Mouse (Mus musculus) frontal cortex, adult (tissue): ENCODE results near the gene Msmp.
"Not testable (repeated sequence)": the region's sequence is repeated elsewhere in the genome, so short reads cannot be mapped to it uniquely, and the experiment has no call there.

ENCODE experiments used
- ATAC-seq: cut with Nextera tagmentation; 2 replicates; pipeline ENCODE4 v1.9.2; 2017; ENCODE audit warnings: mild to moderate bottlenecking, moderate library complexity, mixed read lengths; ENCODE audit not compliant: low TSS enrichment

Gene Msmp

DNA sequence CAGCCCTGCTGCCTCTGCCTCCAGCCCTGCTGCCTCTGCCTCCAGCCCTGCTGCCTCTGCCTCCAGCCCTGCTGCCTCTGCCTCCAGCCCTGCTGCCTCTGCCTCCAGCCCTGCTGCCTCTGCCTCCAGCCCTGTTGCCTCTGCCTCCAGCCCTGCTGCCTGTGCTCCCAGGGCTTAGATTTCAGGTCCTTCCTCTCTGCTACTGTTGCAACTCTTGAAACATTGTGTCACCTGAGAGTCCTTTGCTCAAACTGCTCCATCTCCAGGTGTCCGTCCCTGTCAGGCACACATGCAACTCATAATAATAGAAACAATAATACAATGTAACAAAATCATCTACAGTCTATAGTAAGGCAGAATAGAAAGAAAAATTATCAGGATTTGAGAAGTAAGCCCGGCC lies 12.3 kb upstream of the Msmp start:
- ATAC-seq: not testable (repeated sequence)

DNA sequence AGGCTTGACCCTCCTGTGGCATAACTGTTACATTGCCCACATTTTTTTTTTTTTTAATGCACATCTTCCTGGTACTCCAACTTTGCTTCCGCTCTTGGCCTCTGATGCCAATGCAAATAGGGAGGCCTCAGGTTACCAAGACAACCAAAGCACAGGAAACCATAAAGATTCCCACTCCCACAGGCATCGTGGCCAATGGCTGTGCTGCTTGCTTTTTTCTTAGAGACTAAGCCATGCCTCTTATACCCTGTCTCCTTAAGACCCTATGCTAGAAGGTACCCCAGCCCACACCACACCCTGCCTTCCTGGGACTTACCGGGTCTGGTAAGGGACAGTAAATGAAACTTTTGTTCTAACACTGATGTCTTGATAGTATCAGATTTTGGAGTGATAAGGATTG lies 9.2 kb upstream of the Msmp start:
- no peak for ATAC-seq

DNA sequence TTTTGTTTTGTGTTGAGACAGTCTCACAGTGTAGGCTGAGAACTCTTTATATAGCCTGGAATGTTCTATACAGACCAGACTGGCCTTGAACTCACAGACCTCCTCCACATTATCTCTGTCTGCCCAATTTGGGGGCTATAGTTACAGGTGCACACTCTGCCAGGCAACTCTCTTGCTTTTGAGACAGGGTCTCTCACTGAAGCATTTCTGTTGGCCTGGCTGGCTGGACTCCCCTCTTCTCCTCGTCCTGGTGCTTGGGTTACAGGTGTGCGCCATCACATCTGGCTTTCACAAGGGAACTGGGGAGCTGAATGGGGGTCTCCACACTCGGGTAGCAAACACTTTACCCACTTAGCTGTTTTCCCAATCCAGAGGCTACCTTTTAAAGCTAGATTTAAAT lies 7.7 kb upstream of the Msmp start:
- no peak for ATAC-seq

DNA sequence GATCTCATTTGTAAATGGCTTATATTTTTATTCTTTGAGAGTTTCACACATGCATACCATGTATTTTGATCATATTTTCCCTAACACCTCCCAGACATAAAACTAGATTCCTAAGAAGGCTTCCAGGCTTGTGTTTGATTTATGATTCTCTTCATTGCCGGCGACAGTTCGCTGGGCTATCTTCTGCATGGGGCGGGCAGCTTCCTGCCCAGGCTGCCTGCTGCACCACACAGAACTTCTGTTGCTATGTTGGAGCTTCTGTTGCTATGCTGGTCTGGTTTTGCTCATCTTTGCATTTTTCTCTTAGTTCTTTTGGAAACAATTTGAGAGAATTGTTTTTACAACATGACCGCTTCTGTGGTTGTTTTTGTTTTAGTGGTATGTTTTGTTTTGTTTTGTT lies 7.2 kb upstream of the Msmp start:
- ATAC-seq: no peak

DNA sequence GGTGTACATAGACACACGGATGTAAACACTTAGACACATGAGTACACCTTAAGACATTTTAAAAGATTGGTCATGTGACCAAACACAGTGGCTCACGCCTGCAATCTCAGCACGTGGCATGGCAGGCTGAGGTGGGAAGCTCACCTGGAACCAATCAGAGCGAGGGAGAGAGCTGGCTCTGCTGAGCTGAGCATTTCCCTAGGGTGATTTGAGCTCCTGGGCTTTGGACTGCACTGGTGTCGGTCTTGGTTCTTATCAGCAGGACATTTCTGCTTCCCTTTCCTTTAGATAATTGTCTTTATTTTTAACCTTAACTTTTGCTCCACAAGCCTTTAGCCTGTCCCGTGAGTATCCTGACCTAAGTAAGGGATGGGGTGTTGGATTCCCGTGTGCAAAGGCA lies 3.4 kb upstream of the Msmp start:
- no peak for ATAC-seq

DNA sequence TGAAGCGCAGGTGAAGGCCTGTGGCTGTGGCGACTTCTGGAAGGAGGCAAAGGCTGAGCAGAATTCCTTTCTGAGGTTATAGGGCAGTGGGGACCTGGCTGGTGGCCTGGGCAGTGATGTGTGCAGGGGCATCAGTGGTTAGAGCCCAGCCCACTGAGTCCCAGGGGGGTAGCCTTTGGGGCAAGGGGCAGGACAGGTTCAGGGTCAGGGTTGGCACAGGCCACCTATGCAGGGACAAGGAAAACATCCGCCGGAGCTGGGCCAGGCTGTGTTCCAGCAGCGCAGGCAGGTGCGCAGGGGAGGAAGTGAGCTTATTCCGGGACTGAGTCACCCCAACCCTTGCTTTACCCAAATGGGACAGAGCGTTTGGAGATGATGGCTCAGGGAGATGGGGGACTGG lies 2.1 kb upstream of the Msmp start:
- ATAC-seq: no peak

DNA sequence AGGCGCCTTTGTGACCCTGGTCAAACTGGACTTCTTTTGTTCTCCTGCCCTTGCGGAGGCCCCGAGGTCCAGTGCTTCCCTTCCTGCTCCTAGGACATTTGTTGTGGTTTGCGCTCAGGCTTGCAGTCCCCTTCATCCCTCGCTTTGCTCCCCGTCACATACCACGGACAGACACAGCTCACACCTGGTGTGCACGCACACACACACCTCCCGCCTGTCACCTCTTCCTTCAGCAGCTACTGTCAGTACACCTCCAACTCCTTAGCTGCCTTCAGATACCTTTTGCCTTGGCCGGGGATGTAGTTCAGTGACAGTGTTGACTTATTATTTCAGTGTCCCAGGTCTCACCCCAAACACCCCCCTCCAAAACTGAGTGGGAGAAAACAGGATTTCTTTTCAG lies 1.4 kb upstream of the Msmp start:
- no peak for ATAC-seq

DNA sequence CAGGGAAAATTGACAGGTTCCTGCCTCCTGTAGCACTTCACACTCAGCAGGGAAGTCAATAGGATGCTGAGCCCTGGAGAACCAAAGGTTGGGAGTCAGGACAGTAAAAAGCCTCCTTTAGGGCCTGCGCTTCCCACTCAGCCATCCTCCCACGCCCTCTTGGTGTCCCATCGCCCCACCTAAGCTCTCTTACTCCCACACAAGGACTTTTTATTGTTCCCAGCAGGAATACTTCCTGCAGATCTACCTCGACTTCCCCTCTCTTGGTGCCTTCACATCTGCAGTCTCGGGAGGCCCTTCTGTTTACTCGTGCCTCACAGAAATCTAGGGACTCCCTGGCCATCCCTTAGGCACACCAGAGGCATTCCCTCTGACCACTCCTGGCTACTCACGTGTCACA lies 873 bp downstream of the Msmp start:
- no peak for ATAC-seq

DNA sequence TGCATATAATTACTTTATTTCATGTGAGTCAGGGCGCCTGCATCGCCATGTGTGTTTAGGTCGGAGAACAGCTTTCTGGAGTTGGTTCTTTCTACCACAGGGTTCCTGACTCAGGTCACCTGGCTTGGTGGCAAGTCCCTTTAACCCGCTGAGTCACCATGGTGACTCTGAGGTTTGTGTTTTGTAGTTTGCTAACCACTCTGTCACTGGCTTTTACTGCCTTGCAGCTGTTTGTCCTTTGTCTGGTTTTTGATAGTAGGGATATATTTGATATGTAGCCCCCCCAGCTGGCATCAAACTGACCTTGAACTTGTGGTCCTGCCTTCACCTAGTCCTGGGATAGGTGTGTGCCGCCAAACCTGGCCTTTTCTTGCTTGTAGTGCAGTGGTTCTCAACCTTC lies 2.1 kb downstream of the Msmp start:
- ATAC-seq: no peak

DNA sequence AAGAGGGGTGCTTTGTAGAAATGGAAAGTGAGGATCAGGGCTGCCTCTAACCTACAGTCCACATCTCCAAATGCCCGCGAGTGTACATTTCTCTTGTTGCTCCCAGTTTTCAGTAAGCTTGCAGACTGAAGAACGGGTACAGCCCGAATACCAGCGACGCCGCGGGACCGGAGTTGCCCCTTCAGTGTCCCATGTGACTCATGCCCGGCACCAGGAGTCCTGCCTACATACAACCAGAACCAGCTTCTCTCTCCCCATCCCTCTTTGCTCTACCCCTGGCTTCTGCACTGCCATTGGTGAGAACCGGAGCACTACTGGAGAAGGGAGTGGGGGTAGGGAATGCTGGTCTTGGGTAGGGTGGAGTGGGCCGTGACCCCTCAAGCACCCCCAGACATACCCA lies 2.9 kb downstream of the Msmp start:
- no peak for ATAC-seq

DNA sequence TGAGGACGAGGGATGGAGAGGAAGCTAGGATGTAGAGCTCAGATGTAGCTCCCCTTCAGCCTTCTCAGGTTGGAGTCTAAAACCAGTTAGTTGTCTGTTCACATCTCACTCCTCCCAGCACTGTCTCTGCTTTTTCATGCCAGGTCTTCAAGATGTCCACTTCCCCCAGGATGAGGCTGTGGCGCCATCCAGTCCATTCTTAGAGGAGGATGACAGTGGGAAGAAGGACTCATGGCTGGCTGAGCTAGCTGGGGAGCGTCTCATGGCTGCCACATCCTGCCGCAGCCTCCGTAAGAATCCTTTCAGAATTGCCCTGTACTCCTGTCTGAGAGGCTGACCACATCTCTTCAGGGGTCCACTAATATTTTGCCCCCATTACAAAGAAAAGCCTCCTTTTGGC lies 3.6 kb downstream of the Msmp start:
- ATAC-seq: no peak

DNA sequence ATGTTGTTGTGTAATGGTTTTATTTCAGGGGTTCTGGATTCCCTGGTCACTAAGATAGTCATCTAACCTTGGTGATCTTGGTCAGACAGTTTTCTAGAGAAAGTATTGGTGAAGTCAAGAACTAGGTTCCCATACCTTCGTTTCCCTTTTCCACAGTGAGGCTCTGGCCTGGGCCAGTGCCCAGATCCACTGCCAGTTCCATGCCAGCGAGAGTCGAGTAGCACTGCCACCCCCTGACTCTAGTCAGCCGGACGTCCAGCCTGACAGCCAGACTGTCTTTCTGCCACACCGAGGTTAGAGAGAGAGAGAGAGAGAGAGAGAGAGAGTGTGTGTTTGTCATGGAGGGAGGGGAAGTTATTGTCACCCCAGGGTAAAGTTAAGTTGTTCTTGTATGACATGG lies 4.6 kb downstream of the Msmp start:
- ATAC-seq: no peak

DNA sequence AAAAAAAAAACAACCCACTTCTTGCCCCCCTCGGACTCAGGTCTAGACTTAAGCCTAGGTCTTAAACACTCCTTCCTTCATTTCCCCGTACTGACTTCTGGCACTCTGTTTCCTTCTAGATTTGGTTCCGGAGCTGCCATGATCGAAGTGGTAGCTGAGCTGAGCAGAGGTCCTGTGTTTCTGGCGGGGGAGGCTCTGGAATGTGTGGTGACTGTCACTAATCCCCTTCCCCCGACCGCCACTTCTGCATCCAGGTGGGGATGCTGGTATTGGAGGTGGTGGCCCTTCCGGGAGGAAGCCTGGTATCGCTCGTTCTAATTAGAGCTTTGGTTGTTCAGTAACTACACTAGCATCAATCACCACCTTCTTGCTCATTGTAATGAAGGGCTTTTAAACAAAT lies 5.0 kb downstream of the Msmp start:
- ATAC-seq: 0 out of 2 replicates have a peak, but pooled peaks have one; percentile 1

DNA sequence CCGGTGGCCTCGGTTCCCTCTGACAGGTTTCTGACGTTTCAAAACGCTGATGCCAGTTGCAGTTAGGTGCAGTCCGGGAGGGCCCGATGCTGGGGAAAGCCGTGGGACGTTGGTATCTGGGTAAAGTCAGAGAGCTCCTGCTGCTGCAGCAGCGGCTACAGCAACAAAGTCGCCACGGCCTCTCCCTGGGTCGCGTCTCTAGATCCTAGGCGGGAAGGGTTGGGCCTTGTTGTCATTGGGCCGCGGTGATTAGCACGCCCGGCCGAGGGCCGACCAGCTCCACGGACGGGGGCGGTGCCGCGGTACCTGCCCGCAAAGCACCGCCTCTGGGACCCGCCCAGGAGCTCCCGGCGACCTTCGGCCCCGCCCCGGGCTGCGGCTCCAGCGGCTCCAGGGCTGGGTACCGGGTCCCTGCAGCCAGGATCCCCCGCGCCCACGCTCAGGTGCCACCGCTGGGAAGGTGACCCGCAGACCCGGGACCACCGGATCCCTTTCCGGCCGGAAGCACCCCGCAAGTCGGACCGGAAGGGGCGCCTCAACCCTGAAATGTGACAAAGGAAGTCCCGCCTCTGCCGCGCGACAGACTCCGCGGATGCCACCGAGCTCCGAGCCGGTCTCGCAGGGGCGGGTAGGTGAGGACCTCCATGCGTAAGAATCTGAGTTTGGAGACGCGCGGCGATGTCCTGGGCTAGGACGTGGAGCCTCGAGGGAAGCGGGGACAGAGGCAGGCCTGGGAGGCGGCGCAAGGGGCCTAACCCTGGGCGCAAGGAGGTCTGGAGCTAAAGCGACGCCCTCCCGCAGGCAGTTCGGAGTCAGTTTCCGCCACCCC lies 5.7 kb downstream of the Msmp start, which contains the start of the genes Rgp1 and Gba2:
Gene Rgp1, plus strand, starts transcription at position 340 of the 829 bp plus-strand sequence.
Gene Gba2, minus strand, starts transcription at position 498 of the 829 bp plus-strand sequence.
- ATAC-seq: peak; percentile 79

DNA sequence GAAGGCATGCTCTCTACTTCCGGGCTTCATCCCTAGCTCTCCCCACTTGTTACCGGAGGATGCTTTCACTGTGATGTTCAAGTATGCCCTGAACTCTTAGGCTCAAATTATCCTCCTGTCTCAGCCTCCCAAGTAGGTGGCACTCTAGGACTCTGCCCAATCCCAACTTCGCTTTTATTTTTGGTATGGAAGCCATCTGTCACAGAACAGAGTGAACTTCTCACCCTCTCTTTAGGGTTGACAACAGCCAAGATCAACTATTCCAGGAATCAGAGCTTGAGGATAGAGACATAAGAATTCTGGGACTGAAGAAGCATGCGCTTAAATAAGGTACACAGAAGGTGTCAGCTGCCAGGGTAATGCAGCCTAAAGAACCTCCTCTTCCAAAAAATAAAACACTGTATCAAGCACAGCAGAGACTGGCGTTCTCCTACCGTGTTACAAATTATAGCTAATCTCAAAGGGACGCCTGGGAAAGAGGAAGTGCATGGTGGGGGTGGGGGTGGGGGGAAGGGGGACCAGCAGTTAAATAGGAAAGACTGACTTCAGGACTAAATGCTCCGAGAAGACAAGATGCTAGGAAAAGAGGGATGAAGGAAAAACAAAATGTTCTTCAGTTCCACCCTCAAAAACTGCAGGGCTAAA lies 6.9 kb downstream of the Msmp start:
- peak; percentile 49; the same call in 1 of the 2 replicates for ATAC-seq

DNA sequence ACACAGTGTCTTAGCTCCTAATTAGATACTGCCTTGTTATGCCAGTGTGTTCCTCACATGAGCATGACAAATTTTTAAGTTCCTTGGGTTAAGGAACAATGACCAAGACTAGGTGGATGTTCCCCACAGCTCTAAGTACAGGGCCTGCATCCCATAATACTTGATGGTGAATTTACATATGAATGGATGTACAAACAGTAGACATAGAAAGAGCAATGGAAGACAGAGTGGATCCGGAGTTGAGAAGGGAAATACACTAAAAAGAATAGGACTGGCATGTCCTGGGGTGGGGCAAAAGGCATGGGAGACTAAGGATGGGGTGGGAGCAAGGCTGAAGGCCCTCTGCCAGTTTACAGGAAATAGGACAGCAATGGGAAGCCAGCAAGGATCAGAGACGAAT lies 8.9 kb downstream of the Msmp start:
- ATAC-seq: no peak

DNA sequence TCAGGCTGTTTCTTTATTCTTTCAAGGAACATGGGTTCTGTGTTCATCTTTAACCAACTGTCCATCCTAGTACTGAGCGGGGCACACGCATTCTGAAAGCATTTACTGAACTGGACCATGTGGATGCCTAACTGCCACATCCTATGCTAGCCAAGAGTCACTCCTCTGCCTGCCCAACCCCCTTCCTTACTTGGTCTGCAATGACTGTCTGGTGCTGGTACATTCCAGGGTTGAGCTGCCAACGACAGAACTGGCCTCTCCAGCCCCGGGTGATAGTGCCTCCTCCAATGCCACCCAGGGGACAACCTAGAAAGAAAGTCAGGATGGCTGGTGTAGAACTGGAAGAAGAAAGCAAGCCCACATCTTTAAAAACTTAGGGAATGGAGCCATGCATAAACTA lies 10.7 kb downstream of the Msmp start:
- ATAC-seq: no peak

DNA sequence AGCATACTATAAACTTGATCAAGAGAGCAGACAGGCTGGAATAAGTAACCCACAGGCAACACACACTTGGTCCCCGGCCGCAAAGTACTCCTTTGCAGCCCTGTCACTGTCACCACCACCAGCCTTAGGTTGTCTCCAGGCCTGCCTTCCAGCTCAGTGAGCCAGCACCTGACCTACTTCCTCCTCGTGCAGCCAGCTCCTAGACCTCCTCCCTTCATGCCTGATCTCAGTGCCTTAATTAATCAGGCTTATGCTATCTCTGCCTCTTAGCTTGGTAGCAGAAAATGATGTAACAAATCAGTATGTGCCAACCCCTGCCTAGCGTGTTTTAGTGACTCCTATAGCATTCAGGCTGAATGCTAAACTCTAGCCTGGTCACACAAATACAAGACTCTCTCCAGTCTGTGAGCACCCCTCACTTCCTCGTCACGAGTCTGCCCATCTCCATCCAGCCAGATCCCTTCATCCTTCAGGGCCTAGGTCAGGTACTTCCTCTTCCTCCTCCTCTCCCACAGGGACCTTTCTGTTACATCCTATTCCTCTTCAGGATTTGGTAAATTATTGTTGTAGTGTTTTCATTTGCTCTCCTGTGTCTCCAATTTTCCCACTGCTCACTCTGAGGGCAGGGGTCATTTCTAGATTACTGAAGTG lies 12.8 kb downstream of the Msmp start:
- no peak for ATAC-seq

DNA sequence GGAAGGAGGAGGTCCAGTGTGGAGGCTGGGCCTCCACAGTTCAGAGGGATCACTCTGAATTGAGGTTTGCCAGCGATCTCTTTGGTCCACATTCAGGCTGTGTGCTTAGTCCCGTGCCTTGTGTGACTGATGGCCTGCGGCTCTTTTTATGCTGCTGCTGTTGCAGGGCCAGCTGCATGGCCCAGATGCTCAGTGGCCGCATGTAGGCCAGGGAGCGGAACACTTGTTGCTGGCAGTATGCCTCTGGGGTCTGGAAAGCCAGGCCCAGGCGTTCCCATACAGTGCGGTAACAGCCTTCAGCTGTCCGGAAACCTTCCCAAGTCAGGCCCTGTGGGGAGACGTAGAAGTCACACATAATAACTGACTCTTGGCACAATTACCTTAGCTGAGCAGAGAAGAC lies 17.2 kb downstream of the Msmp start:
- ATAC-seq: no peak

DNA sequence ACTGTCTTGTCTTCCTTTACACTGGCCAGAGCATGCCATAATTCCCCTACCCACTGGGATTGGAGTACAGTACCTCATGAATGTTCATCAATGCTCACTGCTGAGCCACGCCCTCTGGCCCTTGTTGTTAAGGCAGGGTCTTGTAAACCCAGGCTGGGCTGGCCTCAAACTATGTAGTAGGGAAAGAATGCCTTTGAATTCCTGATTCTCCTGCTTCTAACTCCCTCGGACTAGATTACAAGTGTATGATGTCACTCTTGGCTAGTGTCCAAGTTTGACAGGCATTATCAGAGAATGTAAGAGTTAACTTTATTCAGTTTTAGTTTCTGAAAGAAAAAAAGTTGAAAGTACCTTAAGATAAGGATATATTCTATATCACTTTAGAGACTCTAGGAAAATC lies 20.1 kb downstream of the Msmp start:
- ATAC-seq: no peak

DNA sequence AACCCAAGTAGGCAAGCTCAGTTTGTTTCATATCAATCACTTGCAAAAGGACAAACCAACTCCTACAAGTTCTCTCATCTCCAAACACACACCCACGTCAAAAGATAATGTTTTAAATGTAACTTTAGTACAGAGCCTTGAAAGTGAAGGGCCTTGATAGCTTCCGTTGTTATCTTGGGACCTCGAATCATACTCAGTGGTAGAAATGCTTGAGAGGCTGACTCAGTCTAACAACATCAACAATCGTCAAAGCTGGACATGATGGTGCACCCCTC lies 20.8 kb downstream of the Msmp start:
- ATAC-seq: no peak

DNA sequence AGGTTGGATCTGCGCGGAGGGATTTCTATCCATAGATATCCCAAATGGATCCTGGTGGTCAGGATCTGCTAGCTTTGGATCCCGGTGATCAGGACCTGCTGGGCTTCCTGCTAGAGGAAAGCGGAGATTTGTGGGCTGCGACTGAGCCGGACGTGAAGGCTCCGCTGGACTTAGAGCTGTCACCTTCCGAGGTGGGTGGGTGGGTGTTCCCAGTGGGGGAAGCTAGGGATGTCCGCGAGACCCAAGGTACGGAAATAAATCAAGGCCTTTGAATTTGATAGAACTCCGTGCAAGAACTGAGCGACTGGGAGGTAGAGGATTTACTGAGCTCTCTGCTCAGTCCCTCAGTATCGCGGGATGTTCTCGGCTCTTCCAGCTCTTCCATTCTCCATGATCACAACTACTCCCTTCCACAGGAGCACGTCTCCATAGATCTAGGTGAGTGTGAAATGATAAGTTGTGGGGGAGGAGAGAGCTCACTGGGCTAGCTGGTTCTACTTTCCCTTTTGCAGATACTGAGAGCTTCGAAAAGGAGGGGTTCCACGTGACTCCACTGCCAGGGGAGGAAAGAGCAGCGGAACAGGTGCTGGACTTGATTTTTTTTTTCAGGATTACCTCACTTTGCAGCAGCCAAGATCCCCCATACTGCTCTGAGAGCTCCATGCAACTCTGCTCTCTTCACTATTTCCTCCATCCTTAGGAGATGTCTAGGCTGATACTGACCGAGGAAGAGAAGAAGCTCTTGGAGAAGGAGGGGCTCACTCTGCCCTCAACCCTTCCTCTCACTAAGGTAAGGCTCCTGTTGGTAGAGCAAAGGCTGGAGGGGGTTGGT lies 21.3 kb downstream of the Msmp start:
- peak; percentile 17 for ATAC-seq
